Mouse (Mus musculus) right cerebral cortex, postnatal 14 days (tissue): ENCODE data around the gene Fem1b.
"Not testable (repeated sequence)": the region's sequence is repeated elsewhere in the genome, so short reads cannot be mapped to it uniquely, and the experiment has no call there.

Experiments
- DNase-seq: peaks from one replicate; pipeline ENCODE4 v3.0.0; 2022

The Fem1b gene

GRCm38 (mm10) chr9:62811516-62812121 lies at the start of gene Fem1b:
TSS of gene Fem1b (minus strand) at chr9:62811934.
- peak; percentile 82 for DNase-seq

- no peak for DNase-seq
Observed at GRCm38 (mm10) chr9:62860866-62861265, 49.1 kb upstream of the Fem1b start.

- not testable (repeated sequence) for DNase-seq
Observed at GRCm38 (mm10) chr9:62860102-62860501, 48.4 kb upstream of the Fem1b start.

- no peak for DNase-seq
Observed at GRCm38 (mm10) chr9:62858266-62859019, 46.7 kb upstream of the Fem1b start.

GRCm38 (mm10) chr9:62857719-62858261 lies 46.1 kb upstream of the Fem1b start, which contains the start of gene Calml4:
TSS of gene Calml4 (plus strand) at chr9:62858080.
- DNase-seq: peak; percentile 30

GRCm38 (mm10) chr9:62857216-62857615 lies 45.5 kb upstream of the Fem1b start:
- DNase-seq: no peak

- no peak for DNase-seq
Observed at GRCm38 (mm10) chr9:62854483-62854882, 42.7 kb upstream of the Fem1b start.

GRCm38 (mm10) chr9:62851571-62851970 lies 39.8 kb upstream of the Fem1b start:
- no peak for DNase-seq

- no peak for DNase-seq
Observed at GRCm38 (mm10) chr9:62848641-62849040, 36.9 kb upstream of the Fem1b start.

- DNase-seq: peak; percentile 89
Observed at GRCm38 (mm10) chr9:62847694-62848093, 36.0 kb upstream of the Fem1b start.

GRCm38 (mm10) chr9:62844461-62844860 lies 32.7 kb upstream of the Fem1b start:
- no peak for DNase-seq

GRCm38 (mm10) chr9:62843356-62844024 lies 31.8 kb upstream of the Fem1b start:
- DNase-seq: no peak

- DNase-seq: no peak
Observed at GRCm38 (mm10) chr9:62839172-62839770, 27.5 kb upstream of the Fem1b start.

GRCm38 (mm10) chr9:62838506-62839171 lies 26.9 kb upstream of the Fem1b start, which contains the start of gene Cln6:
TSS of gene Cln6 (plus strand) at chr9:62838785.
- DNase-seq: peak; percentile 62

GRCm38 (mm10) chr9:62838146-62838505 lies 26.4 kb upstream of the Fem1b start:
- no peak for DNase-seq

GRCm38 (mm10) chr9:62837611-62838010 lies 25.9 kb upstream of the Fem1b start:
- no peak for DNase-seq

GRCm38 (mm10) chr9:62835705-62836446 lies 24.1 kb upstream of the Fem1b start:
- no peak for DNase-seq

GRCm38 (mm10) chr9:62834906-62835305 lies 23.2 kb upstream of the Fem1b start:
- DNase-seq: no peak

GRCm38 (mm10) chr9:62829877-62830276 lies 18.1 kb upstream of the Fem1b start:
- DNase-seq: no peak

GRCm38 (mm10) chr9:62828662-62829086 lies 16.9 kb upstream of the Fem1b start:
- peak; percentile 94 for DNase-seq

- DNase-seq: no peak
Observed at GRCm38 (mm10) chr9:62827939-62828652, 16.4 kb upstream of the Fem1b start.
